Mouse (Mus musculus) lung, adult 10 weeks (tissue): Measurements from ENCODE around the gene Nus1. TPM values are rescaled to one million over a fixed set of nuclear protein-coding genes. Genes with fewer than 3 reads are reported as not detected.

ENCODE experiments used
- polyA plus RNA-seq: library from polyadenylated mRNA; stranded (reverse); fragments of 350-450 nt; fragmentation: Illumina TruSeq; extraction: RNeasy Lipid Tissue Mini Kit (QIAGEN cat#74804); gene quantifications from one replicate; pipeline ENCODE4 v1.2.3, GENCODE M21; 2014; ENCODE audit warnings: low read depth, low replicate concordance; ENCODE audit not compliant: insufficient read depth

Nus1 gene
- 22.4 TPM for polyA plus RNA-seq

DNA sequence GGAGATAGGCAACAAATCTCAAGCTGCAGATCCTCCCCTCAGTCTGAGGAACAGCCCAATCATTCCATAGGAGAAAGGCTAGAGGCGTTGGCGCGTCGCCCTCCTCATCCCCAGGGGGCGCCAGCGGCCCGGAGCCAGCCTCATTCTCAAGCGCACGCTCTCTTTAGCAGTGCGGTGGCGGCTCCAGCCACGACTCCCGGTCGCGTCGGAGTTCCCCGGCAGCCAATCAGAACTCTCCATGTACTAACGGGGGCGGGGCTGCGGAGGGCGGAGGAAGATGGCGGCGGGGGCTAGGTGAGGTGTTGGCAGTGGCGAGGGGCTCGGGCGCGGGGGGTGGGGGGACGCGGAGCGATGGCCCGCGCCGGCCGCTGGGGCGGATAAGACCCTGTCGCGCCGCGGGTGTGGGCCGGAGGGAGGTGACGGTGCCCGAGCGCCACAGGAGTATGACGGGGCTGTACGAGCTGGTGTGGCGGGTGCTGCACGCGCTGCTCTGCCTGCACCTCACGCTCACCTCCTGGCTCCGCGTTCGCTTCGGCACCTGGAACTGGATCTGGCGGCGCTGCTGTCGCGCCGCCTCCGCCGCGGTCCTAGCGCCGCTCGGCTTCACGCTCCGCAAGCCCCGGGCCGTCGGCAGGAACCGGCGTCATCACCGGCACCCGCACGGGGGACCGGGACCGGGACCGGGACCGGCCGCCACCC is at the start of gene Nus1:
Gene Nus1, plus strand, starts transcription at position 249 of the 699 bp plus-strand sequence.

DNA sequence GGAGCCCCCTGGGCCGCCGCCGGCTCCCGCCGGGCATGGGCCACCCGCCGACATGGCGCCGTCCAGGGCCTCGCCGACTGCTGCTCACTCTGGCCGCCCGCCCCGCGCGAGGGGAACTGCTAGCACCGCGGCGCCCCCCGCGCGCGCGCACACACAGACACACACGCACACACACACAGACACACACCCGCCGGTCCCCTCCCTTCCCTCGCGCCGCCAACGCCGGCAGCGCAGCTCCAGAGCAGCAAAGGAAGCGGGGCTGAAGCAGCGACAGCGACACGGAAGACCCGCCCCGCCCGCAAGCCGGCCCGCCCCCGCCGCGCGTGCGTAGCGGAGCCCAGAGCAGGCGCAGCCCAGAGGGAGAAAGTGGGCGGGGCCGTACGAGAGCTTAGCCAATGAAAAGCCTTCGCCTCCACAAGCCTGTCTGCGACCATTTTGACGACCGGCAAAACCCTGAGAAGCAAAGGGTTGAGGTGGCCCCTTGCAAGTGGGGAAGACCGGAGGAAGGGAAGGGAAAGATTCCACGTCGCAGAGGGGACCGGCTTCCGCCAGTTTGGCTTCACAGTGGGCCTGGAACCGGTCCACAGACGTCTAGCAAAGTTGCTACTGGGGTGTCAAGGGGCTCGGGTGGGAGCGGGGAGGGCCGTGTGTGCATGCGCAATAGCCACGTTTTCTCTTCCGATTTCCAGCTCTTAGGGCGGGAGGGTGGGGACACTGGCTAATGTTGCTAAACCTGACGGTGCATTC is 35.3 kb upstream of the Nus1 start, which contains the start of gene Gopc:
Gene Gopc, minus strand, starts transcription at position 280 of the 747 bp plus-strand sequence.

DNA sequence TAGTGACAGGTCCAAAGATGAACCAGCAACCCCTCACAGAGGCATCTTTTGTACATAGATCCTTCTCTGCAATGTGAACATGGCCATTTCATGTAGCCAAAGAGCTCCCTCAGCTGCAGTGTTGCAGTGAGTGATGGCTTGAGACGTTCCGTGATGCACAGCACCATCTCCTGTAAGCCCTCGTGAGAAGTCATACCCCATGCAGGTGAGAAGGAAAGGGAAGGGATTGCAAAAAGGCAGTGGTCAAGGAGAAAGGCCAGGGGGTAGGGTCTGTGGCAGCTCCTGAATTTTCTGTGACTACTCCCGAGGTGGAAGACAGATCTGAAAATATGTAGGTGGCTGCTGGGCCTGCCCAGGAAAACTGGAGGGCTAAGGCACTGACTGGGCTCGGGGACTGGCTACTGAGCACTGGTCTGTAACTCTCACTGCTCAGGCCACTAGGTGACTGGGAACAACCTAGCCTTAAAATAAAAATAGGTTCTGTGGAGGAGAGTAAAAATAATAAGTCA is 28.4 kb upstream of the Nus1 start, which contains the start of gene Nepn:
Gene Nepn, plus strand, starts transcription at position 51 of the 509 bp plus-strand sequence.

Other genes starting within 250 kb of the Nus1 start
- 0.41 TPM for gene Ros1, start 222.3 kb upstream of the Nus1 start, polyA plus RNA-seq
- 7.1 TPM for gene Dcbld1, start 183.9 kb upstream of the Nus1 start, polyA plus RNA-seq
- gene Gm26741, start 58.8 kb upstream of the Nus1 start, polyA plus RNA-seq: not detected
- gene Gopc, start 35.4 kb upstream of the Nus1 start, polyA plus RNA-seq: 11.5 TPM
- not detected for gene Nepn, start 28.6 kb upstream of the Nus1 start, polyA plus RNA-seq